Mouse (Mus musculus): ENCODE measurements around the gene Slc22a2.

Slc22a2 gene

DNA sequence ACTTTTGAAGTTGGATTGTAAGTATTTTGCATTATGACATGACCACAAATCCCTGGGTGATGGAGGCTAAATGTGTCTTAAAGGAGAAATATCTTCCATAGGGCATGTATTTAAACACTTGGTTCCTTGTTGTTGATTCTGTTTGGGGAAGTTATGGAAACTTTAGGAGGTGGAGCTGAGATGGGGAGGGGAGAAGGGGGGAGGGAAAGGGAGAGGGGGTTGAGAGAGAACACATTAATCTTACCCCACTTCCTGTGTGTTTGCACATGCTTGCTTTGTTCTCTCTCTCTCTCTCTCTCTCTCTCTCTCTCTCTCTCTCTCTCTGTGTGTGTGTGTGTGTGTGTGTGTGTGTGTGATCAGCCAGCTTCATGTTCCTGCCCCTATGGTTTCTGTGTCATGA, 93.2 kb downstream of the Slc22a2 start:
- DNase-seq (ENCODE audit: inconsistent age in 2 of 2, low spot score in 1 of 2), result no peak
